Mouse (Mus musculus): ENCODE measurements at regions not wholly inside any gene's neighbourhood (a gene's known extent, or its start where the extent isn't known, plus 50 kb on each side); places are given as distances from the start of the nearest gene placed in this dataset.

DNA sequence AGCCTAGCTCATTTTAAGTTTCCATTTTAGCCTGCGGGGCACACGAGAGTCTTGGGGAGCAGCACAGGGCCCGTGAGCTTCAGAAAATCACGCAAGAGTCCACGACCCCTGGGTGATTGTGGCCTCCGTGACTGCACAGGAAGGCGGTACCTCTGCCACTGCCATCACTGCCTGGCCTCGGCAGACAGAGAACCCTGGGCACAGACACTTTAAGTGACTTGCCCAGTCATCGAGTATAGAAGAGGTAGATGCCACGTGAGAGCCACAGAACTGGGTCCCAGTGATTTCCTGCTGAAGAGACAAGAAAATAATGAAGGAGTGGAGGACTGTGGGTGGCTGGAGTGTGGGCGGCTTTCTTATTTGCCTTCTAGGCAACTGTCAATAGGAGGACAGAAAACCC lies 90.4 kb upstream of the Pmepa1 start:
- no peak for TF ChIP-seq CTCF (IDR thresholded peaks at IDR 0.05; ENCODE audit: insufficient read depth, low read depth, low read length)
- no peak for TF ChIP-seq POLR2A (IDR thresholded peaks at IDR 0.05; ENCODE audit: insufficient read depth, low read depth, low read length)
